Mouse (Mus musculus) urinary bladder, postnatal 14 days (tissue): ENCODE data around the gene Usp5.

Experiments
- DNase-seq: peaks from one replicate; pipeline ENCODE4 v3.0.0; 2021; ENCODE audit warnings: low spot score

Gene Usp5

GRCm38 (mm10) chr6:124828868-124829798 lies at the start of gene Usp5, which contains the start of gene Cdca3:
TSS of gene Usp5 (minus strand) at chr6:124829484.
TSS of gene Cdca3 (plus strand) at chr6:124829547.
- peak; percentile 98 for DNase-seq

- DNase-seq = no peak
Measured at GRCm38 (mm10) chr6:124874348-124874747, 45.1 kb upstream of the Usp5 start.

- no peak for DNase-seq
Measured at GRCm38 (mm10) chr6:124866560-124866959, 37.3 kb upstream of the Usp5 start.

GRCm38 (mm10) chr6:124865766-124866362 lies 36.6 kb upstream of the Usp5 start:
- DNase-seq = no peak

GRCm38 (mm10) chr6:124863658-124864298 lies 34.5 kb upstream of the Usp5 start, which contains the start of gene Gpr162:
TSS of gene Gpr162 (minus strand) at chr6:124863983.
- DNase-seq = peak; percentile 68

GRCm38 (mm10) chr6:124863125-124863657 lies 33.9 kb upstream of the Usp5 start:
- no peak for DNase-seq

- no peak for DNase-seq
Measured at GRCm38 (mm10) chr6:124862406-124863124, 33.3 kb upstream of the Usp5 start.

- no peak for DNase-seq
Measured at GRCm38 (mm10) chr6:124861802-124862201, 32.5 kb upstream of the Usp5 start.

GRCm38 (mm10) chr6:124861266-124861665 lies 32.0 kb upstream of the Usp5 start:
- no peak for DNase-seq

GRCm38 (mm10) chr6:124860511-124860910 lies 31.2 kb upstream of the Usp5 start:
- no peak for DNase-seq

- peak; percentile 90 for DNase-seq
Measured at GRCm38 (mm10) chr6:124859725-124860124, 30.4 kb upstream of the Usp5 start.

GRCm38 (mm10) chr6:124858561-124859318 lies 29.5 kb upstream of the Usp5 start:
- no peak for DNase-seq

- DNase-seq = no peak
Measured at GRCm38 (mm10) chr6:124857840-124858530, 28.7 kb upstream of the Usp5 start.

GRCm38 (mm10) chr6:124856916-124857839 lies 27.9 kb upstream of the Usp5 start, which contains the start of gene P3h3:
TSS of gene P3h3 (minus strand) at chr6:124857752.
- DNase-seq = peak; percentile 82

- no peak for DNase-seq
Measured at GRCm38 (mm10) chr6:124856321-124856720, 27.0 kb upstream of the Usp5 start.

GRCm38 (mm10) chr6:124854647-124855046 lies 25.4 kb upstream of the Usp5 start:
- DNase-seq = no peak

- DNase-seq = no peak
Measured at GRCm38 (mm10) chr6:124850535-124850934, 21.3 kb upstream of the Usp5 start.

GRCm38 (mm10) chr6:124847305-124847704 lies 18.0 kb upstream of the Usp5 start:
- DNase-seq = peak; percentile 91
